Comparison of ENCODE assay signal across 22 mouse cellular contexts in the genomic region with DNA sequence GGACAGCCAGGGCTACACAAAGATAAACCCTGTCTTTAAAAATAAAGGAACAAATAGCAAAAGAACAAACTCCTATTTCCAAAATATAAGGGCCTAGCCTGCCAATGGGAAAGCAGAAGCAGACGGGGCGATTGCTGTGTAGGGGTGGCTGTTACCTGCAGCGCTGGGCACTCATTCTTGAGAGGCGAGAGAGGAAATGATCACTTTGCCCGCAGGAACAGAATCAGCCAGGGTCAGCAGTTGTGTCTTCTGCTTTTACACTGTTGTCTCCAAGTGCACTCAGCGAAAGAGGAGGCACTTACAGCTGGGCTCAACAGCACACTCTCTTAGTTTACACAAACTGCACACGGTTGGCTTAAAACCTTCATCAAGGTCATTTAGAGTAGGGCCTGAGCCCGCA.
"Had no signal": no experiment of that assay in that cellular context is flagged by ENCODE, and none has a peak within 500 bp of the region (broad histone marks: within the 10 kb centered on the region; RNA-seq: fewer than 3 reads in every experiment).

No protein-coding gene starts in this region.

- H3K27me3 ChIP-seq: liver, embryonic 13.5 days; liver, embryonic 15.5 days; lung, embryonic 15.5 days; midbrain, embryonic 12.5 days; neural tube, embryonic 13.5 days; neural tube, embryonic 15.5 days had no signal

- H3K4me2 ChIP-seq: liver, embryonic 13.5 days; liver, embryonic 15.5 days; lung, embryonic 15.5 days; midbrain, embryonic 12.5 days; neural tube, embryonic 13.5 days; neural tube, embryonic 15.5 days had no signal

- H3K36me3 ChIP-seq: liver, embryonic 13.5 days; liver, embryonic 15.5 days; lung, embryonic 15.5 days; midbrain, embryonic 12.5 days; neural tube, embryonic 13.5 days; neural tube, embryonic 15.5 days had no signal

- H3K9ac ChIP-seq: liver, embryonic 13.5 days; liver, embryonic 15.5 days; liver, postnatal 0 days; lung, embryonic 15.5 days; midbrain, embryonic 12.5 days; neural tube, embryonic 13.5 days; neural tube, embryonic 15.5 days had no signal

- H3K4me3 ChIP-seq: liver, embryonic 13.5 days; liver, embryonic 15.5 days; lung, embryonic 15.5 days; midbrain, embryonic 12.5 days; myocyte; neural tube, embryonic 13.5 days; neural tube, embryonic 15.5 days had no signal

- ATAC-seq: liver, postnatal 0 days; lung, postnatal 0 days; midbrain, embryonic 16.5 days had no signal

- DNase-seq: liver, embryonic 13.5 days; liver, postnatal 0 days; lung, adult 2 months; lung, postnatal 14 days; lung, postnatal 36 days; midbrain, embryonic 14.5 days; retina, postnatal 1 day; right cerebral cortex, adult 18-20 months; right cerebral cortex, postnatal 25 days; right cerebral cortex, postnatal 4 days; spleen, adult 18-20 months; thymus, adult 18-20 months; thymus, postnatal 25 days; thymus, postnatal 4 days had no signal

- H3K4me1 ChIP-seq: liver, embryonic 13.5 days; liver, embryonic 15.5 days; lung, embryonic 15.5 days; midbrain, embryonic 12.5 days; neural tube, embryonic 13.5 days; neural tube, embryonic 15.5 days had no signal

- H3K9me3 ChIP-seq: liver, embryonic 15.5 days; lung, embryonic 15.5 days; midbrain, embryonic 12.5 days; neural tube, embryonic 13.5 days; neural tube, embryonic 15.5 days had no signal

- H3K27ac ChIP-seq: liver, embryonic 13.5 days; liver, embryonic 15.5 days; lung, embryonic 15.5 days; midbrain, embryonic 12.5 days; neural tube, embryonic 13.5 days; neural tube, embryonic 15.5 days had no signal
